Mouse (Mus musculus) thymus, adult 2 months (tissue): ENCODE measurements around the gene Cyp2d40.

Source experiments
- CTCF ChIP-seq: fragments of 200-500 bp; IDR thresholded peaks from 2 replicates; pipeline ENCODE4 v1.5.1; 2012; ENCODE audit warnings: mild to moderate bottlenecking, control low read depth, low read length, moderate library complexity, borderline replicate concordance; ENCODE audit not compliant: control insufficient read depth, poor library complexity, insufficient read depth; ENCODE audit errors: extremely low read depth
- POLR2A ChIP-seq: fragments of 200-500 bp; IDR thresholded peaks from 2 replicates; pipeline ENCODE4 v1.6.1; 2012; ENCODE audit warnings: mild to moderate bottlenecking, low read length, control low read depth, moderate library complexity; ENCODE audit not compliant: control insufficient read depth, poor library complexity, insufficient read depth; ENCODE audit errors: extremely low read depth

DNA sequence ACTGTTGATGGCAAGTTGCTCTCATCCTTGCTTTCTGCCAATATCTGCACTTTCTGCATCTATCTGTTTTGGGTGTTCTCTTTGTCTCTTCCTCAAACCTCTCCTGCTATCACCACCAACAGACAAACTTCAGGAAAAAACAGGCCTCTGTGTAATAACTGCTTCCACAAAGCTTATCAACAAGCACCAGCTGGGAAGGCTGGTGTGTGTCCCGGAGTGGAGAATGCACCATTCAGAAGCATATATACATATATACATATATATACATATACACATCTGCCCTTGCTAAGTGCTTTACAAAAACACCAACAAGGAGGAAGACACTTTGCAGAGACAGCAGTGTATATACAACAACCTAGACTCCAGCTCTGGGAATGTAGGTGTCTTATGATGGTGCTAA lies 46.6 kb upstream of the Cyp2d40 start:
- TF ChIP-seq CTCF (no peak), POLR2A (no peak)
